Mouse (Mus musculus): Measurements from ENCODE around the gene Fscn2.

The Fscn2 gene

GRCm38 (mm10) chr11:120361295-120361694, at the start of gene Fscn2:
TSS of gene Fscn2 (plus strand) at chr11:120361534.
- DNase-seq: no peak

GRCm38 (mm10) chr11:120311561-120311960, 49.8 kb upstream of the Fscn2 start:
- no peak for DNase-seq

GRCm38 (mm10) chr11:120312069-120312468, 49.3 kb upstream of the Fscn2 start:
- no peak for DNase-seq

GRCm38 (mm10) chr11:120313906-120314685, 47.2 kb upstream of the Fscn2 start:
- no peak for DNase-seq

GRCm38 (mm10) chr11:120314721-120315415, 46.5 kb upstream of the Fscn2 start:
- DNase-seq: no peak

GRCm38 (mm10) chr11:120315416-120315761, 45.9 kb upstream of the Fscn2 start:
- DNase-seq: no peak

GRCm38 (mm10) chr11:120315832-120316689, 45.3 kb upstream of the Fscn2 start:
- peak; percentile 79 for DNase-seq

GRCm38 (mm10) chr11:120316690-120317254, 44.6 kb upstream of the Fscn2 start:
- DNase-seq: no peak

- DNase-seq: no peak
Observed at GRCm38 (mm10) chr11:120317456-120317855, 43.9 kb upstream of the Fscn2 start.

- DNase-seq: no peak
Observed at GRCm38 (mm10) chr11:120319310-120319709, 42.0 kb upstream of the Fscn2 start.

- no peak for DNase-seq
Observed at GRCm38 (mm10) chr11:120320156-120320555, 41.2 kb upstream of the Fscn2 start.

GRCm38 (mm10) chr11:120335431-120336021, 25.8 kb upstream of the Fscn2 start:
- DNase-seq: no peak

- DNase-seq: no peak
Observed at GRCm38 (mm10) chr11:120337447-120337846, 23.9 kb upstream of the Fscn2 start.

- DNase-seq: no peak
Observed at GRCm38 (mm10) chr11:120338786-120339185, 22.5 kb upstream of the Fscn2 start.

GRCm38 (mm10) chr11:120339978-120340513, 21.3 kb upstream of the Fscn2 start:
- no peak for DNase-seq

GRCm38 (mm10) chr11:120341661-120342060, 19.7 kb upstream of the Fscn2 start:
- no peak for DNase-seq

GRCm38 (mm10) chr11:120342656-120343160, 18.6 kb upstream of the Fscn2 start:
- DNase-seq: no peak

GRCm38 (mm10) chr11:120343519-120344309, 17.6 kb upstream of the Fscn2 start:
- DNase-seq: no peak

- DNase-seq: no peak
Observed at GRCm38 (mm10) chr11:120344310-120344920, 16.9 kb upstream of the Fscn2 start.

GRCm38 (mm10) chr11:120345067-120345681, 16.2 kb upstream of the Fscn2 start:
- no peak for DNase-seq
